Mouse (Mus musculus) mouse embryonic stem cell (cell line): ENCODE measurements around the gene Dnttip1.

Source experiments
- in situ Hi-C, 2 experiments: fragments of 300-500 bp; cut with MboI; formaldehyde crosslinking; loops; 1 replicate in 1 of 2; 3 replicates in 1 of 2; pipeline ENCODE4 v1.14.3; 2019 to 2020; ENCODE audit warnings: low sequenced_read_pairs in 2 of 2, low pct_unique_long_range_greater_than_20kb in 1 of 2, mixed read lengths in 1 of 2; ENCODE audit not compliant: unreplicated experiment in 1 of 2

Gene Dnttip1

GRCm38 (mm10) chr2:164746693-164747092, 910 bp downstream of the Dnttip1 start:
- in situ Hi-C loops: no loop called here

GRCm38 (mm10) chr2:164748191-164748590, 2.4 kb downstream of the Dnttip1 start:
- in situ Hi-C loops: no loop called here

GRCm38 (mm10) chr2:164748991-164749390, 3.2 kb downstream of the Dnttip1 start:
- in situ Hi-C loops: no loop called here

GRCm38 (mm10) chr2:164752454-164752853, 6.7 kb downstream of the Dnttip1 start:
- in situ Hi-C loops: no loop called here

- in situ Hi-C loops: no loop called here
These were observed 8.3 kb downstream of the Dnttip1 start for GRCm38 (mm10) chr2:164754105-164754504.

GRCm38 (mm10) chr2:164754800-164755199, 9.0 kb downstream of the Dnttip1 start:
- in situ Hi-C loops: no loop called here

GRCm38 (mm10) chr2:164757841-164758240, 12.1 kb downstream of the Dnttip1 start:
- in situ Hi-C loops: no loop called here

- in situ Hi-C loops: no loop called here
These were observed 12.9 kb downstream of the Dnttip1 start for GRCm38 (mm10) chr2:164758692-164759091.

GRCm38 (mm10) chr2:164760059-164760833, 14.5 kb downstream of the Dnttip1 start:
- in situ Hi-C loops: no loop called here

GRCm38 (mm10) chr2:164761502-164761901, 15.7 kb downstream of the Dnttip1 start:
- in situ Hi-C loops: no loop called here

GRCm38 (mm10) chr2:164761971-164762370, 16.2 kb downstream of the Dnttip1 start:
- in situ Hi-C loops: no loop called here

- in situ Hi-C loops: no loop called here
These were observed 16.8 kb downstream of the Dnttip1 start for GRCm38 (mm10) chr2:164762593-164762992.

GRCm38 (mm10) chr2:164765841-164766240, 20.1 kb downstream of the Dnttip1 start:
- in situ Hi-C loops: no loop called here

- in situ Hi-C loops: no loop called here
These were observed 22.2 kb downstream of the Dnttip1 start for GRCm38 (mm10) chr2:164767812-164768540.

GRCm38 (mm10) chr2:164769258-164770037, 23.7 kb downstream of the Dnttip1 start, which contains the start of gene Ube2c:
TSS of gene Ube2c (plus strand) at chr2:164769898.
- in situ Hi-C loops: no loop called here

GRCm38 (mm10) chr2:164770279-164770678, 24.5 kb downstream of the Dnttip1 start:
- in situ Hi-C loops: no loop called here

GRCm38 (mm10) chr2:164771123-164771522, 25.3 kb downstream of the Dnttip1 start:
- in situ Hi-C loops: no loop called here

- in situ Hi-C loops: no loop called here
These were observed 27.6 kb downstream of the Dnttip1 start for GRCm38 (mm10) chr2:164773229-164773988.
